Mouse (Mus musculus) megakaryocyte progenitor cell, adult 5-6 weeks (primary cell): ENCODE results near the gene Afap1. TPM values are rescaled to one million over a fixed set of nuclear protein-coding genes. Genes with fewer than 3 reads are reported as not detected.

ENCODE experiments used
- ATAC-seq: replicated peaks from 2 replicates; pipeline ENCODE4 v1.8.0; 2016; ENCODE audit warnings: mild to moderate bottlenecking, moderate TSS enrichment, inconsistent platforms; ENCODE audit not compliant: poor library complexity
- total RNA-seq, 2 experiments: library from RNA; stranded (forward) in 1 of 2; stranded (reverse) in 1 of 2; fragments of 157-497, 149-512 nt in 1 of 2; fragments of 200-1000 nt in 1 of 2; gene quantifications; 2 replicates each; pipeline versions ENCODE4 v1.2.3 to v1.2.4; 2015 to 2017

Afap1 gene
- total RNA-seq (2015) (27.9 and 31.9 TPM in 2 replicates), total RNA-seq (2017) (15.5 and 16.8 TPM in 2 replicates)

DNA sequence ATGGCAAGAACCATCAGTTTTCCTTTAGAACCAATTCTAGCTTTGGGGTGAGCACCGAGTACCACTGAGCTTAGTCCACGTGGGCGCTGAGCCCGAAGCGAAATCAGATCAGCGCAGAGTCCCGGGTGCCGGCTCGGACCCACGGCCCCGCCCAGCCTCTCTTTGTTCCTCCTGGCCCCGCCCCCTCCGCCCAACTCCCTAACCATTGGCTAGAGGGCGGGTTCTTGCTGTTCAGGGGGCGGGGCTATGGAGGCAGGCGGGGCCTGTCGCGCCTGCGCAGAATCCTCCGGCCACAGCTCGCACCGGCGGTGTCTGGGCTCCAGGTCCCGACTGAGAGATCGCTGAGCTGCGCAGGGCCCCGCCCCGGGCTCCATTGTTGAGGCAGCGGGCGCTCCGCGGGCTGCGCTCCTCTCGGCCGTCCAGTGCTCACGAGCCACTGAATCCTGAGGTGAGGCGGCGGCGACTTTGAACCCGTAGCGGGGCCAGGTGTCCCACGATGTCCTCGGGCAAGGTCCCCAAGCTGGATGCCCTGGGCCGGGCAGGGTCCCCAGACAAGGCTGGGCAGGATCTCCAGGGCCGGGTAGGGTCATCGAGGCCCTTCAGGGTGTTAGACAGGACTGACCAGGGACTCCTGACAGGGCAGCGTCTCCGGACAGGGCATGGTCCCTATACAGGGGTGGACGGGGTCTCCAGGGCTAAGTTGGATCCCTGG, at the start of gene Afap1:
Afap1 (plus strand) TSS at position 227 of the 712 bp plus-strand sequence.
- ATAC-seq = peak; percentile 88

DNA sequence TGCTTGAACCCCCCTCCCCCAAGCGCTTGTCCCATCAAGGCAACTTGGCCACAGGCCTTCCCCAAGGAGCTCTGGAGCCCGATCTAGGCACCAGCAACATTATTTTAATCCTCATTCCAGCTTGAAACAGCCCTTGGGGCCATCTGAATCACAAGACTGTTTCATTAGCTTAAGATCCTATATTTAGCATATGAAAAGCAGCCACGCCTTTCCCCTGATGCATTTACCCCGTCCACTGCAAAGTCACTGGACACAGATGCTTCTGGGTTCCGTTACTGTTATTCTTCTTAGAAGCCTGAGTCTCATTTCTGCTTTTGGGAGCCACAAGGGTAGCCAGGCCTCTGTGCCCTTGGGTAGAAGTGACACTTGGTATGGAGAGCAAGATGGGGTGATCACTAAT, 41.6 kb upstream of the Afap1 start:
- ATAC-seq = no peak

DNA sequence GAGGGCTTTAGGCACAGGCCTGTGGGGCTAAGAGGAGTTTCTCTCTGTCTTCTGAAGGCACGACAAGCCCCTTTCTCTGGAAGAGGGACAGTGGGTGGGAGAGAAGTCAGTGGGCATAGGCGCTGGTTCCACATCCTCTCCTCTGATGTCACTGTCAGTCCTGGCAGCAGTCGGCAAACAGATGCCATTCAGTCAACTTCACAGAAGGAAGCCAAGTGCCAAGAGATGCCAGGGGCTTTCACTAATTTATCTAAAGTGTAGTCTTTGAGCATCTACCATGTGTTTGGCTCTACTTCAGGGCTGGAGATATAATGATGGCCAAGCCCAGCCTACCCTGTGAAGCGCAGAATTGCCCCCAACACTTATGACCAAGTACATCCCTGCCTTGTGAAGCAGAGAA, 39.7 kb upstream of the Afap1 start:
- no peak for ATAC-seq

DNA sequence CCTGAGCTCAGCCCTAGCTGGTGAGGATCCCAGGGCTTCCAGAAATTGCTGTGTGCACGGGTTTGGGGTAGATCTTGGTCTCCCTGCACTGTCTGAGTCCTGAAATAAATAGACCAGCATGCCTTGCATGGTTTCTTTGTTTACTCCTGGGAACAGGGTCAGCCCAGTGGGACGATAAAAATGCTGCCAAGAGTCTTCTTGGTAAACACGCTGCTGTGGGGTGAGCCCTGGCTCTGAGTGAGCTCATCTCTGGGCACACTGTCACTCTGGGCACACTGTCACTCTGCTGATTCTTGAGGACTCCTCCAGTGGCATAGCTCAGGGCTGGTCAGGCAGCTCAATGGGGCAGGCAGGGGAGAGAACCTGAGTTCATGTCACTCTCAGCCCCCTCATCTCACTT, 36.9 kb upstream of the Afap1 start:
- ATAC-seq = no peak

DNA sequence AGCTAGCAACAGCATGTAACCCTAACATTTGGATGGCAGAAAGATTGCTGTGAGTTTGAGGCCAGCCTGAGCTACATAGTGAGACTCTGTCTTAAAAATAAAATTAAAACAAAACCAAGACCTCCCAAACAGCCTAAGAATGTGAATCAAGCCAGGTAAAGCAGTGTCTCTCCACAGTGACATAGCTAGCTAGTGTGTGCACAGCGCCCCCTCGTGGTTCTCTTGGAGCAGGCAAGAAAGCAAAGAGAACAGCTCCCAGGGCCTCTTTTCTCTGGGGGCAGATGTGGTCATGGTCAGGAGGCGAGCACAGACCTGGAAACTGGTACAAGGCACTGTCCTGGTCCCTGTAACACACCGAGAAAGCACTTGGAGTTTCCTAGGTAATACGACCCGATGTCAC, 35.0 kb upstream of the Afap1 start:
- ATAC-seq = peak; percentile 79

DNA sequence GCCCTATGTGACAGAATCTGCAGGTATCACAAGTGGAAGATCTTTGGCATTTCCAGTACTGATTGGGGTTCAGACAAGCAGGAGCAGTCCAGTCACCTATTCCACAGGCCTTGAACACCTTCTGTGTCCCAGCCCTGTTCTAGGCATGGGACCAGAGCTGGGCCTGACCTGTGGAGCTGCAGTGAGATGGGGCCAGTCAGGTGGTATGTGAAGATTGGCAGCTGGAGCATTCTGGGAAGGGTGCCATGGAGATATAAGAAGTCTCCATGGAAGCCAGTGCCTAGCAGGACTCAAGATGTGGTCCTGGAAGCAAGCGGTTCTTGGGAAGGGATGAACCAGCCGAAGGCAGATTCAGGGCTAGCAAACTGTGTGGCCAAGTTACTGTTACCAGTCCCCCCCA, 31.7 kb upstream of the Afap1 start:
- no peak for ATAC-seq

DNA sequence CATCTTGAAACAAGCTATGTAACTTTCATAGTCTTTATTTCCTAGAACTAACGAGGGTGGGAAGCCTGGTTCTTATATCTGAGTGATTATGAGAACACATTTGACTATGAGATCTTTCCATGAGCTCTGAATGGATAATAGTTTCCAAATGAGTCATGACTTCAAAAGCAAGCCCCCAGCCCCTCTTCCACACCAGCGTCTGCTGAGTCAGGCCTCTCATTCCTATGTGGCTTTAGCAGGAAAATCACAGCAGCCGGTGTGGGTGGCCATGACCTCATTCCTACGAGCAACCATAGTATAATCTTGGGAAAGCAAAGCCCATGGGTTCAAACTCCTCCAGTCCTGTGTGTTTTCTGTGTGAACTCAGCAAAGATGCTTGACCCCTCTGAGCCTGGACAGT, 23.1 kb upstream of the Afap1 start:
- ATAC-seq = no peak

DNA sequence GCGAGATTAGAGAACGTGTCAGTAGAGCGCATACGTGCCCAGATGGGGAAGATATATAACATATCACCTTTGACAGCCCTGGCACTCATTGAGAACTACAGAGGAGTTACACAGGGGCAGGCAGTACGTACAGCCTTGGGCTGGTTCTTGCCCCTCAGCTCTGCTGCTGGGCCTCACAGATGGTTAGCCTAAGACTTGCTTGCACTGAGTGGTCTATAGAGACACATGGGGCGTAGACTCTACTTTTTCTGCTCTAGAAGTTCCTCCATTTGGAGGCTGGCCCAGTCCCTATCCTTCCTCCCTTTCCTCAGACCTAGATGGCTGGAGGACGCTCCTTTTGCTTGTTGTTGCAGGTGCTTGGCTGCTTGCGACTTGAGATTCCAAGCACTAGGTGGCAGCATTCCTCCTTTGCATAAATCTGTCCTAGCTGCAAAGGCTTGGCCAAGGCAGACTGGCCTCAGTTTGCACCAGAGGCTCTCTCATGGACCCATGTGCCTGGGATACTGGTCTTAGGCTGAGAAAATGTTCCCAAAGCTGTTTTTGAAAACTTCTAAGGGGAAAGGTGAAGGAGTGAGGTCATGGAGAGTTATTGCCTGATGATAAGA, 22.6 kb upstream of the Afap1 start:
- peak; percentile 92 for ATAC-seq

DNA sequence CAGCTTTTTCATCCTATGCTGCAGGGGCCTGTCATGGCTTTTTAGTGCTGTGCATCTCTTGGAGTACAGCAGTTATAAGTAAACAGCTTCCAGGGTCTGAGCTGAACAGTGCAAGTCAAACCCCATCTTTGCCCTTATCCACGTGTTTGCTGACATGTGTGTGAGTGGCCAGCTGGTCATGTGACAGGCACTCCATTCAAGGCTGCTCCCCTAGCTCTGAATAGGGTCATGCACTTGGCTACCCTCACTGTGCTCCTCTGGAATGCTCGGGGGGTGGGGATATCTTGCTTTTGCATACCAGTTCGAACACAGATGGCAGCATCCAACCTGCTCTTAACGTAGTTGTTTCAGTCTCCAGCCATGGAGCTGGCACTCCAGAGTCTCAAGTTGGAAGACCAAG, 19.7 kb upstream of the Afap1 start:
- ATAC-seq = no peak

DNA sequence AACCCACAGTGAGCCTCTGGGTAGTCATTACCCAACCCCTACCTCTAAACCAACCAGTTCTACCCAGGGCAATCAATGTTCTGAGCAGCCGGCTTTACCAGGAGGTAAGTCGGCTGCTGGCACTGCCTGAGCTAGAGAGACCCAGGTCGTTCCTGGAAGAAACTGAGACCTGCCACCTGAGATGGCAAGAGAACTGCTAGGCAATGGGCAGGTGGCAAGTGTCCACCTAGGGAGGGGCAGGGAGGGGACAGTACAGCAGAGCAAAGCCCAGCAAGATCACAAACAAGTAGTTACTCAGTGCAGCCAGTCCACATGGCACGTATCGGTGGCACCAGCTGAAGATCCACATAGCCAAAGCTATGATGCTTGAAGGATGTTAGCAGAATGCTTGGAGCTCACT, 16.9 kb upstream of the Afap1 start:
- ATAC-seq = no peak

DNA sequence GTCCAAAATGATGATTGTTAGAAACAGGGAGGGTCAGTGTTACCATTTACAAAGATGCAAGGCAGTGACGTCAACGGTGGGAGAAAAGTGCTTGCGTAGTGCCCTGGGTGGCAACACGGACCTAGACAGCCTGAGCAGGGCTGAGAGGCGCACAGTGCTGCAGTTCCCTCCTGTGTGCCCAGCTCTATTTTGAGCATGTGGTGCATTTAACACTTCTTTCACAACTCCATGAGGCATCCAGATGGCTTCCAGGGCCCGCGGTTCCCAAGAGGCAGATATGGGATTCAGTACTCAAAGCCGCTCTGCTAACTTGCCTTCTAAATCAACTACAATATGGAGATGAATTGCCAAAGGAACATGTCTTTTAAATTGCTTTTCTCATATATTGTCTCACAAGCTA, 13.9 kb upstream of the Afap1 start:
- ATAC-seq = no peak

DNA sequence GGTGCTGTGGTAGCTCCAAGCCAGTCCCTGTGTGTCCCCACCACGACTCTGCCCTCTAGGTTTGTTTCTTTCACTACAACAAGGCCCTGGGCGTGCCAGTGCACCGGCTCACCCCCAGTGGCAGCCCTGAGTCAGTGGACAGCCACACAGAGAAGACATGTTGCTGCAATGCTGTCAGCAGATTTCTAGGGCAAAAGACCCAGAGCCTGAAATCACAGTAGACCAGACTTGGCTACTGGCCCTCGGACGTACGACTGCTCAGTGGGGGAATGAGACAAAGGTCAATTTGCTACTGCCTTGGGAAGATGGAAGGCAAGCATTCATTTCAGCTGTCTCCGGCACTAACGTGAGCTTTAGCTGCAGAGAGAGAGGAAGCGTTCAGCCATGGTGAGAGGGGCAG, 10.7 kb upstream of the Afap1 start:
- no peak for ATAC-seq

DNA sequence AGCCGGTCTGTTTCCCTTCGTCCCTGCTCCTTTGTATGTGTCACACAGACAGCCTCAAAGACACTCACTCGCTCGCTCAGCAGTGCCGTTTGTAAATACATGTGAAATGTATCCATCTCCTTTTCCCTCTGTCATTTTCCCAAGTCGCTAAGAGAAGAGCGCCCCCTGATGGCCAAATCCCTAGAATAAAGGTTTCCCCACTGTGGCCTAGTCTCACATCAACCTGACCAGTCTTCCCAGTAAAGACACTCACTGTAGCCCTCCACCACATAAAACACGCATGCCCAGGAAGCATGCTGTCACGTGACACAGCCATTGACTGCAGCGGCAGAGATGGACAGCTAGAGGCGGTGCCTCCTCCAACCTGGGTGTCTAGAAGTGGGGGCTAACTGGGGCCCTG, 8.9 kb upstream of the Afap1 start:
- no peak for ATAC-seq

DNA sequence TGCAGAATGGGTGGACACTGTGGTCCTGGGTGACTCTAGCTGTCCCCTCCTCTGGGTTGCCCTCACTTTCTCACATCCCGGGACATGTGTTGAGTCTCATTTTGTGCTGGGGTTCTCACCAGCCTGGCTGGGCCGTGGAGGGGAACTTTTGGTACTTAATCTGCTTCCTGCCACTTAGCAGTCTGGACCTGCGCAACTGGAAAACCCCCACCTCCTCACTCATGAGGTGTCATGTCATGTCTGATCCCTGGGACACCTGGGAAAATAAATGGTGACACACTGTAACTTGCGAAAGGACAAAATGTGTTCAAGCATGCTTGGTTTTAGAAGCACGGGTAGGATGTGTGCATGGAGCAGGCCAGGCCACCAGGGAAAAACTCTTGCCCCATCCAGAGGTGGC, 8.4 kb upstream of the Afap1 start:
- no peak for ATAC-seq

DNA sequence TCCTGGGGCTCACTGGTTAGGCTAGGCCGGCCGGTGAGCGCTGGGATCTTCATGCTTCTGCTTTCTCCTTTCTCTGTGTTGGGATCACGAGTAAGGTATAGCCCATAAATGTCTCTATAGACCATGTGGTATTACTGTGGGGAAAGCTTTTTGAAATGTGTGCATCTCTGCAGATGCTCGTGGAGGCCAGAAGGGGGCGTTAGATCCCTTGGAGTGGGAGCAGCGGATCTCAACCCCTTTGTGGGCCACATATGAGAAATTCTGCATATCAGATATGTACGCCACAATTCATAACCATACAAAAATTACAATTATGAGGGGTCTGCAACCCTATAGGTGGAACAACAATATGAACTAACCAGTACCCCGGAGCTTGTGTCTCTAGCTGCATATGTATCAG, 4.2 kb upstream of the Afap1 start:
- ATAC-seq = peak; percentile 33

DNA sequence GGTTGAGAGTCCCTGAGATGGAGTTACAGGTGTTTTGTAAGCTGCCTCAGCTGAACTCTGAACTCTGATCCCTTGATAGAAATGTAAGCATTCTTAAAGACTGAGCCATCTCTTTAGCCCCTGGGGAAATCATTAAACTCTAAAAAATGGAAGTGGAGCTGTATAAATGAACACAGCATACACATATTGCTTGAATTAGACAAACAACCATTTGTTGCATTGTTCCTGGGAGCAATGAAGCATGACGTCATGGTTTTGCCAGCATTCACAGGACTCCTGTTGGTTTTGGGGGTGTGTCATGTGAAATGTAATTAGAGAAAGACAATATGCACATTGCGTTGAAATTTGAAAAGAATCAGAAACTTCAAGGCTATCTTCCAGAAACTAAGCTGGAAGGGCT, 3.5 kb upstream of the Afap1 start:
- ATAC-seq = no peak

DNA sequence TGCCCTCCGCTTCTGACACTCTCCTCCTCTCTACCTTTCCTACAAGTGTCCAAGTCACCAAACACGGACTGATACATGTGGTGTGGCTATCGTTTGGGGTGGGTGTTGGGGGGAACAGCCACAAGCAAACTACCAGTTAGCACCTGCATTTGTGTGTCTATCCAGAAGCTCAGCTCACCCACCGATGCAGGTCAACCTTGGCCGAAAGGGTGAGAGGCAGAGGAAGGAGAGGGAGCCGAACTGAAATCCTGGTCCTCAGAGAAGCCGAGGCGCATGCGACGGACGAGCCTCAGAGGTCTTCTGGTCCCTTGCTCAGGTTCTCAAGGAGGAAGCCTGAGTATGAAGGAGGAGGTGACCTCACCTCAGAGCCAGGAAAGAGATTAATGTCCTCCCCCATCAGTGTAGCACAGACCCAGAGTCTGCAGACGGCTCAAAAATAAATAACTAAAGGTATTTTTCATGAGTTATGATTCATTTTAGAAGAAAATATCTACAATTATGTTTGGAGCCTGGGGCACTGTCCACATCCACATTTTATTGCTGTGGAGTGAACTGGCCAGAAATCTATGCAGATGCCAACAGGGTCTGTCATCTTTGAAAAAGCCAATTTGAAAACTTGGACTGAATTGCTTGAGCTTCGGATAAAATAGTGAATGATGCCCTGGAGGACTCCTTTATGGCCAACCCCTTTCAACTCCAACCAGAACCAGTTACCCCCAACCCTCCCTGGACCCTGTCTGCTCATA, 2.0 kb upstream of the Afap1 start:
- ATAC-seq = no peak

DNA sequence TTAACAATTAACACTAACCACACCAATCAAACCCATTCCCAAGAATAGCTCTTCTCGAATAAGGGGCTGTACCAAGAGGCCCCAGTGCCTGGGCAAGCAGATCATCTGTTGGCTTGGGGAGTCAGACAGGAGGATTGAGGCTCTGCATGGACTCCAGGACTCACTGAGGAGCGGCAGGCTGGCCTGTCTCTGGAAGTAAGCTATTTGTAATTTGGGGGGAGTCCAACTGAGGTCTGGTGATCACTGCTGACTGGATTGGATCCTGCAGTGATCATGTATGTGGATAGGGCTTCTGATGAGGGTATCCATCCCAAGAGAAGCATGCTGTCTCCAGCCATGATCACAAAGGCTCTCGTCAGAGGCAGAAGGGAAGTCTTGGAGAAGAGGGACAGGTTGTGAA, 756 bp upstream of the Afap1 start:
- no peak for ATAC-seq

DNA sequence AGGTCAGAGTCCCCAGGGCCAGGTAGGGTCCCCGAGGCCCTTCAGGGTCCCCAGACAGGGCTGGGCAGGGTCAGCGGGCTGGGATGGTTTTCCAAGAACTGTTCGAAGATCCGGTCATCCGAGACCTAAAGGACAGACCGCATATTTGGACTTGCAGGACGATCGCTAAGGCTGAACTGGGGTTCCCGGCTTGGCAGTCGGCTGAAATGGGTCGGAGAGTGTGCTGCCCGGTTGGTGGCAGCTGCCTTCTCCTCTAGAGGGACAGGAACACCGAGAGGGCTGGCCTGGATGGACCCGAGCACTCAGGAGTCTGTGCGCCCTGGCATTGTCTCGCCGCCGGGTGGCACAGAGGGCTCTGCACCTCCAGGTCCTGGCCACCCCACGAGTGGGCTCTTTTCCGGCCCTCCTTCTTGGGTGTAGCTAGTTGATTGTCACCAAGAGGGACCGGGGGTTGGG, 714 bp downstream of the Afap1 start:
- peak; percentile 24 for ATAC-seq

DNA sequence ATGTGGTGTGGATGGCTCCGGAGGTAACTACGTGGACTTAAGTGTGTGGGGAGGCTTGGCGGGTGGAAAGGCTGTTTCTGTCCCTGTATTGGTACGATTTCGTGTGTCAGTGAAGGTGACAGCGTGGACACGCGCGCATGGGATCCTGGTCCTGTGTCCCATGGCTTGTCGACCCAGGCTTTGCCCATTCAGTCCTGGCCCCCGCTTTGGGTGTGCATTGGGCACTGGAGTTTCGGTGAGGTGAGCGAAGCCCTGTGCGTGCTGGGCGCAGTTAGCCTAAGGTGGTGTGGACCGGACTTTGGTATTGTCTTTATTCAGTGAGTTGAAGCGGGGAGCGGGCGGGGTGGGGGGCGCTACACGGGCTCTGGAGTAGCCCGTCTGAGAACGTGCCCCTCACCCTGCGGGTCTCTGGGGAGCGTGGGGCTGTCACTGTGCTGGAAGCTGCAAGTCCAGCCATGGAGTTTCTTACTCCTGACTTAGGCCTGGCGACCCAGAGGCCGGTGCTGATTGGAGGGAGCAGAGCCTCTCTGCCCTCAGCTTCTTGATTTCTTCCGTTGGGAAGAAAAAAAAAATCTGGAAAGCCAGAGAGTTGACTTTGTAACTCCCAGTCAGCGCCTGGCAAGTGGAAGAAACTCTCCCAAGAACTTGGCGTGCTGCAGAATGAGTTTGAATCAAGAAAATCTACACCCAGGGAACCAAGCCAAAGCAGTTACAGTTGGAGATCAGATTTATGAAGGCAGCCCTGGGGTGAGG, 1.4 kb downstream of the Afap1 start:
- ATAC-seq = no peak

DNA sequence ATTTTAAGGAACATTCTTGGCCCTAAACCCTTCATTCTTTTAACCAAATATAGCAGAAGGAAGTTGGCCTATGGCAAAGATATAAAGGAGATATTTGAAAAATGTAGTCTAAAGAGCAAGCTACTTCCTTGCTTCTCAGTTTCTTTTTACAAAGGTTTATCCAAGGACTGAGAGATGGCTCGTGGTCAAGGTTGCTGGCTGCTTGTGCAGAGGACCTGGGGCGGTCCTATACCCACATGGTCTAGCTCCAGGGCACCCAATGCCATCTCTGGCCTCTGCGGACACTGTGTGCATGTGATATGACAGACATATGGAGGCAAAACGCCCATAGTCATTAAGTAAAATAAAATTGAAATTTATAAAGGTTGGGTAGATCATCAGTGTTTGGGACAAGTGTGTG, 2.8 kb downstream of the Afap1 start:
- ATAC-seq = no peak
